Mouse (Mus musculus): ENCODE measurements around the gene Lgals3bp. TPM values are rescaled to one million over a fixed set of nuclear protein-coding genes. Genes with fewer than 3 reads are reported as not detected.

The Lgals3bp gene
- polyA plus RNA-seq, 1 experiment from 2014 or later: 2.8 TPM

DNA sequence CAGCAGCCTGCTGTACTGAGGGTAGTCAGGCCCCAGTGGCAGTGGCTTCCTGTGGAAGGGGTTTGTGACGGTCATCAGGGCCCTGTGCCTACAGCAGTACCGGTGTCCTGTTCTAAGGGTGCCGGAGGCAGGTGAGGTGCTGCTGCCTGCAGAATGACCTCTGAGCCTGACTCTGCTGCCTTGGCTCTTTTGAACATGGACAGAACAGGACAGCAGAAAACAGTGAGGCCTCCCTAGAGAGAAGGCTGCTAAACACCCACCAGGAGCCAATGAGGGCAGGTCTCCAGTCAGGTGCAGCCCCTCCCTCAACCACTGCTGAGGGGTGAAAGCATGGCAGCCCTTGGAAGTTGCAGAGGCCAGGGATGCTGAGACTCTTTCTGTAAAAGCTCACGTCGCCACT lies 4.6 kb upstream of the Lgals3bp start:
- WGBS: 95% methylated on average over 5 of the region's 5 CpGs
- Histone ChIP-seq H3K36me3 (ENCODE audit: control insufficient read depth, insufficient read depth) (peaks cover 9% of the 10 kb centered on the region; the same call in 1 of the 2 replicates), H3K27me3 (replicated peaks; ENCODE audit: control insufficient read depth, insufficient read depth, low read length) (no peaks in the 10 kb centered on the region), H3K9ac (replicated peaks; ENCODE audit: low read depth, low read length) (no peak overlapping the region), H3K27ac (ENCODE audit: low read length) (no peak overlapping the region), H3K4me1 (replicated peaks; ENCODE audit: control insufficient read depth, insufficient read depth, low read length) (no peaks in the 10 kb centered on the region), H3K9me3 (ENCODE audit: control insufficient read depth, low read length) (no peaks in the 10 kb centered on the region), H3K4me3 (replicated peaks; ENCODE audit: low read length) (no peak overlapping the region), H3K4me2 (ENCODE audit: low read length) (no peak overlapping the region)
- no peak for ATAC-seq

DNA sequence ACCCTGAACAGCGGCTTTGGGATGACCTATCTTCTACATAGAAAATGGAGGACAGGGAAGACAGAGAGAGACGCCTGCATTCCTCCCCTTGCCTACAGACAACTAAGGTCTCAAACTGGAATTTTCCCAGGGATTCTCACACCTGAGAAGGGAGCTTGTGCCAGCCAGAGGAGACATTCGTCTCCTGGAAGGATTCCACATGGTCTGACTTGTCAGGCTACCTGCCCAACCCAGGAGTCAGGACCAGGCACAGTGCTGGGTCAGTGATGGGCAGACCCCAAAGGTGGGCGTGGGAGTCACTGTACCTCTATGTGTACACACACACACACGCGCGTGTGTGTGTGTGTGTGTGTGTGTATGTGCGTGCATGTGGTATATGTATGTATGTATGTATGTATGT lies 3.4 kb upstream of the Lgals3bp start:
- H3K4me2 ChIP-seq (ENCODE audit: low read length): no peak overlapping the region
- H3K9me3 ChIP-seq (ENCODE audit: control insufficient read depth, low read length): no peaks in the 10 kb centered on the region
- no peaks in the 10 kb centered on the region for H3K27me3 ChIP-seq (replicated peaks; ENCODE audit: control insufficient read depth, insufficient read depth, low read length)
- no peak overlapping the region for H3K9ac ChIP-seq (replicated peaks; ENCODE audit: low read depth, low read length)
- H3K36me3 ChIP-seq (ENCODE audit: control insufficient read depth, insufficient read depth): peaks cover 5% of the 10 kb centered on the region; the same call in 1 of the 2 replicates
- no peak for ATAC-seq
- H3K27ac ChIP-seq (ENCODE audit: low read length): no peak overlapping the region
- WGBS: 93% methylated on average over 8 of the region's 8 CpGs
- H3K4me1 ChIP-seq (replicated peaks; ENCODE audit: control insufficient read depth, insufficient read depth, low read length): no peaks in the 10 kb centered on the region
- H3K4me3 ChIP-seq (replicated peaks; ENCODE audit: low read length): no peak overlapping the region

DNA sequence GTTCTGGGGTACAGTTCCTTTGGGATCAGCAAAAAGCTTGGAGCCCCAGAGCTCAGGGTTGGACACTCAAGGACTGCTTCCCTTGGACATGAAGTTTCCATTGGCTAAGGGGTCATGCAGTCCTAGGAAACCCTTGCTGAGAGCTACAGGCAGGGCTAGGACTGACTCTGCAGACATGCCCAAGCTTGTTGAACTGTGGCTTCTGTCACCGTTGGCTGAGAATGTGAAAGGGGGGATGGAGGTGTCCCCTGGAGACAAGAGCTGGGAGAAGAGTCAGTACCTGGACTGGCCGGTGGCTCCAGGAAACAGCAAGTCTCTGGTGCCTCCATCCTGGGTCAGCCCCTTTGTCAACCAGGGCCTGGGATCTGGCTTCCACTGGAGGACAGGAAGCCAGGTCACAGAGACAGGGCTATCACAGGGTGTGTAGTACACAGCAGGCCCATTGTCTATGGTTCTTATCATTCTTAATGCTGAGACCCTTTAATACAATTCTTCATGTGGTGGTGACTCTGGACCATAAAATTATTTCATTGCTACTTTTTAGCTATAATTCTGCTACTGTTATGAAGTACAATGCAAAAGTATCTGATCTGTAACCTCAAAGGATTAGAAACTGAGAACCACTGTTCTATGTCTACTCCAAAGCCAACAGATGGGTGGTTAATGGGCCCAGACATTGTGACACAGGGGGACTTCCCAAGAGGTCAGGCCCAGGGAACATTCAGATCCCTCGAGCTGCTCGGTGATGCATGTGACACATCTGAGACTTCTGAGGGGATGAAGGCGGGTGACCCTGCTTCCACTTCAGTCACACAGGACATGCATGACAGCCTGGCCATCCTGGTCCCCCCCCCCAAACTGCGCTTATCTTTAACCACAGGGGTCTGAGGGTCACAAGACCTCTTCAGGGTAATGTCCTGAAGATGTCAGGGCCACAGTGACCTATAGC lies 2.3 kb upstream of the Lgals3bp start:
- ATAC-seq: no peak
- Histone ChIP-seq H3K27me3 (replicated peaks; ENCODE audit: control insufficient read depth, insufficient read depth, low read length) (no peaks in the 10 kb centered on the region), H3K4me3 (replicated peaks; ENCODE audit: low read length) (no peak overlapping the region), H3K9ac (replicated peaks; ENCODE audit: low read depth, low read length) (no peak overlapping the region), H3K4me2 (ENCODE audit: low read length) (no peak overlapping the region), H3K36me3 (ENCODE audit: control insufficient read depth, insufficient read depth) (0 out of 2 replicates have a peak, but pooled peaks cover 3% of the 10 kb centered on the region), H3K9me3 (ENCODE audit: control insufficient read depth, low read length) (no peaks in the 10 kb centered on the region), H3K4me1 (replicated peaks; ENCODE audit: control insufficient read depth, insufficient read depth, low read length) (no peaks in the 10 kb centered on the region), H3K27ac (ENCODE audit: low read length) (no peak overlapping the region)
- WGBS: 81% methylated on average over 6 of the region's 6 CpGs

DNA sequence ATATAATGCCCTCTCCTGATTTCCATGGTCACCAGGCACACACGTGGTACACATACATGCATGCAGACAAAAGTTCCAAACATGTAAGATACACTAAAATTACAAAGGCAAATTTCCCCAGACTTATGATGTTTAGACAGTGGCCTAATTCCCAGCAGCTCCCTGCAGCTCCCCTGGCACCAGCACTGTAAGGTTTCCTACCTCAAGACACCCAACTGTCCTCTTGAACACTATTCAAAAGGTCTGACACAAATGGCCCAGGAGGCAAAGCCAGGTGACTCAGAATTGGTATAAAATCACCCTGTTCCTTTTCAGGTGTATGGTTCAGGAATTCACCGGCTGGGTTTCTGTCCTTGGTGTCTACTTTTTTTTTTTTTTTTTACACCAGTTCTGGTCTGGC lies 1.3 kb upstream of the Lgals3bp start:
- 92% methylated on average over 2 of the region's 2 CpGs for WGBS
- no peak for ATAC-seq
- 0 out of 2 replicates have a peak, but pooled peaks cover 3% of the 10 kb centered on the region for H3K36me3 ChIP-seq (ENCODE audit: control insufficient read depth, insufficient read depth)
- H3K4me2 ChIP-seq (ENCODE audit: low read length): no peak overlapping the region
- no peaks in the 10 kb centered on the region for H3K27me3 ChIP-seq (replicated peaks; ENCODE audit: control insufficient read depth, insufficient read depth, low read length)
- no peak overlapping the region for H3K9ac ChIP-seq (replicated peaks; ENCODE audit: low read depth, low read length)
- no peaks in the 10 kb centered on the region for H3K9me3 ChIP-seq (ENCODE audit: control insufficient read depth, low read length)
- H3K27ac ChIP-seq (ENCODE audit: low read length): no peak overlapping the region
- H3K4me3 ChIP-seq (replicated peaks; ENCODE audit: low read length): no peak overlapping the region
- H3K4me1 ChIP-seq (replicated peaks; ENCODE audit: control insufficient read depth, insufficient read depth, low read length): no peaks in the 10 kb centered on the region

DNA sequence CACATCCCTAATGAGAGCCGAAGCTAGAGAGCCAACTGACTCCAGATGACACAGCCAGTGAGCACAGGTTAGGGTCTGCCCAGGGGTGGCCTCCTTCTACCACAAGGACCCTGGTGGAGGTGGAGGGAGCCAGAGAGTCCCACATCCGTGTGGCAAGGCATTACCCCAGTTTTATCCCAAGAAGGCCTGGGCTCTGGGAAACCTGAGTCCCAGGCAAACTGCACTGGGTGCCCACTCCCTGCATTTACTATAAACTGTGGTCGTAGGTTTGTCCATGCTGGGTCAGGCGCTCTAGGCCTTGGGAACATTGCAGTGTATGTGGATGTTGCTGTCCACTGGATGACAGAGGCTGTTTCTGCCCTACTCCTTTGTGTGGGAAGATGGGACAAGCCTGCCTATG lies 697 bp downstream of the Lgals3bp start:
- no peak overlapping the region for H3K9ac ChIP-seq (replicated peaks; ENCODE audit: low read depth, low read length)
- no peaks in the 10 kb centered on the region for H3K9me3 ChIP-seq (ENCODE audit: control insufficient read depth, low read length)
- H3K4me3 ChIP-seq (replicated peaks; ENCODE audit: low read length): no peak overlapping the region
- H3K4me1 ChIP-seq (replicated peaks; ENCODE audit: control insufficient read depth, insufficient read depth, low read length): no peaks in the 10 kb centered on the region
- 84% methylated on average over 4 of the region's 4 CpGs for WGBS
- ATAC-seq: no peak
- no peaks in the 10 kb centered on the region for H3K27me3 ChIP-seq (replicated peaks; ENCODE audit: control insufficient read depth, insufficient read depth, low read length)
- no peak overlapping the region for H3K27ac ChIP-seq (ENCODE audit: low read length)
- H3K36me3 ChIP-seq (ENCODE audit: control insufficient read depth, insufficient read depth): no peaks in the 10 kb centered on the region
- no peak overlapping the region for H3K4me2 ChIP-seq (ENCODE audit: low read length)

DNA sequence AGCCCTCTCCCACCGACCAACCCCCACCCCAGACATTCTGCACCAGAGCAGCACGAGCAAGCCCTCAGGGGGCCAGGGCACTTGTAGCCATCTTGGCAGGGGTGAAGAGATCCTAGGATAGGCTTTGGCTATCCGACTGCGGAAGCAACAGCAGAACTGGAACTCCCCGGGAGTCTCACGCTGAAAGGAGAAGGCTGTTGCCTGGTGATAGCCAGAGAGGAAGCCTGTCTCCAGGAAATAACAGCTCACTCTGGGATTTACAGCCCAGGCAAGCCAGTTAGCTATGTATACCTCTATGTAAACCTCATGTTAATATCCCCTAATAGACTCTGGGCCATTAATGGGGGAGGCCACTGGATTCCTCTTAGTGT lies 1.3 kb downstream of the Lgals3bp start:
- H3K27ac ChIP-seq (ENCODE audit: low read length): no peak overlapping the region
- no peaks in the 10 kb centered on the region for H3K27me3 ChIP-seq (replicated peaks; ENCODE audit: control insufficient read depth, insufficient read depth, low read length)
- no peaks in the 10 kb centered on the region for H3K4me1 ChIP-seq (replicated peaks; ENCODE audit: control insufficient read depth, insufficient read depth, low read length)
- H3K9ac ChIP-seq (replicated peaks; ENCODE audit: low read depth, low read length): no peak overlapping the region
- H3K4me3 ChIP-seq (replicated peaks; ENCODE audit: low read length): no peak overlapping the region
- no peak overlapping the region for H3K4me2 ChIP-seq (ENCODE audit: low read length)
- no peak for ATAC-seq
- H3K36me3 ChIP-seq (ENCODE audit: control insufficient read depth, insufficient read depth): no peaks in the 10 kb centered on the region
- H3K9me3 ChIP-seq (ENCODE audit: control insufficient read depth, low read length): no peaks in the 10 kb centered on the region
- 58% methylated on average over 6 of the region's 6 CpGs for WGBS

DNA sequence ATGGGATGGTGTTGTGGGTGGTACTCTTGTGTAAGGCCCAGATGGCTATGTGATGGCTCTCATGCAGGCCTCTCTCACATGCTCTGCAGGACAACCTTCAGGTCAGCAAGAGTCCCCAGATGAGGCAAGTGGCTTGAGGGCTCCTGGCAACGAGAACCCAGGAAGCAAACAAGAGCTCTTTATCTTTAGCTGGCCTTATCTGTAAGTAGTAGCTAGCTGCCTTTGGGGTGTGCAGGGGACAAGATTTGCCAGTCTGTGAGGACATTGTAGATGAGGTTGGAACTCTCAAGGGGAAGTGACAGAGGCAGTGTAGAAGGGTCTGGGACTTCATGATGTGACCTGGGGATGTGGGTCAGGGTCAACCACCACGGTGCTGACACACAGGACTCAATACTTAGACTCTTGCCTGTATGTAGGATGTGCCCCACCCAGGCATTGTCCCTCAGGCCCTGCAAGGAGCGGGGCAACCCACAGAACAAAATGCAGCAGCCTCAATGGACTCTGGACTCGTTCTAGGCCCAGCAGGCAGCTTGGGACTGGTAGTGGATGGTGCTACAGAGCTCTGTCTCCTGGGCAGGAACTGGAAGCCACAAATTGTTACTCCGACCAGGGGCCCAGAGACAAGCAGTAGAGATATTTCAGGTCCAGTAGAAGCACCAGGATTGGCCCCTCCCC lies 1.9 kb downstream of the Lgals3bp start:
- WGBS: 81% methylated on average over 5 of the region's 5 CpGs
- no peak for ATAC-seq
- no peaks in the 10 kb centered on the region for H3K9me3 ChIP-seq (ENCODE audit: control insufficient read depth, low read length)
- H3K36me3 ChIP-seq (ENCODE audit: control insufficient read depth, insufficient read depth): no peaks in the 10 kb centered on the region
- H3K4me2 ChIP-seq (ENCODE audit: low read length): no peak overlapping the region
- no peaks in the 10 kb centered on the region for H3K27me3 ChIP-seq (replicated peaks; ENCODE audit: control insufficient read depth, insufficient read depth, low read length)
- H3K4me1 ChIP-seq (replicated peaks; ENCODE audit: control insufficient read depth, insufficient read depth, low read length): no peaks in the 10 kb centered on the region
- H3K4me3 ChIP-seq (replicated peaks; ENCODE audit: low read length): no peak overlapping the region
- H3K9ac ChIP-seq (replicated peaks; ENCODE audit: low read depth, low read length): no peak overlapping the region
- no peak overlapping the region for H3K27ac ChIP-seq (ENCODE audit: low read length)

DNA sequence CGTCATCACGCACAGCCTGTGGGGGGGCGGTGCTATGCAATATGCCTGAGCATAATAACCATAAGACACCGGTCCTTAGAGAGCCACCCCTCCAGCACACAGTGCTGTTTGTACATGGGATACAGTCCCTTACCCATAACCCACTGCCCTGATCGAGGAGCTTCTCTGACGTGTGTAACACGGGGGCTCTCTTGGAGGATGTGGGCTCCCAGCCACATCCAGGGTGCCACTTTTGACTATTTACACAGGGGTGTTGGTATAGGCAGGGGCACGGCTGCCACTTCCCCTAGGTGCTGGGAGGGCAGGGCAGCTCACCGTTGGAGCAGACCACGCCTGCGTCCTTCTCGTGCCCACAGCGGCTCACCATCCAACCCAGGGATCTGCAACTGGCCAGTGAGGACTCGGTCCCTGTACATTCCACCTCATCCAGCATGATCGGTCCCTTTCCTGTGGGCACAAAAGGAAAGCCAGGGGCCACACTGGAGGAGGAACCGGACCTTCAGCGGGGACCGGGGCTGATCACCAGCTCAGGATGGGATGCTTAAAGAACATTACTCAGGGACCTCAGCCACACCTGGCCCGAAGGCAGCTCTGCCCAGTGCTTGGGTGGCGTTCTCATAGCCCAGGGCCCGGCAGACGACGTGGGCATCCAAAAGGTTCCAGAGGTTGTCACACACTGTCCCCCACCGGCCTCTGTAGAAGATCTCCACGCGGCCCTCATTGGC lies 3.9 kb downstream of the Lgals3bp start:
- WGBS: 92% methylated on average over 26 of the region's 26 CpGs
- H3K9ac ChIP-seq (replicated peaks; ENCODE audit: low read depth, low read length): no peak overlapping the region
- no peaks in the 10 kb centered on the region for H3K4me1 ChIP-seq (replicated peaks; ENCODE audit: control insufficient read depth, insufficient read depth, low read length)
- no peaks in the 10 kb centered on the region for H3K36me3 ChIP-seq (ENCODE audit: control insufficient read depth, insufficient read depth)
- H3K27ac ChIP-seq (ENCODE audit: low read length): no peak overlapping the region
- H3K27me3 ChIP-seq (replicated peaks; ENCODE audit: control insufficient read depth, insufficient read depth, low read length): no peaks in the 10 kb centered on the region
- H3K4me2 ChIP-seq (ENCODE audit: low read length): no peak overlapping the region
- ATAC-seq: no peak
- no peaks in the 10 kb centered on the region for H3K9me3 ChIP-seq (ENCODE audit: control insufficient read depth, low read length)
- H3K4me3 ChIP-seq (replicated peaks; ENCODE audit: low read length): no peak overlapping the region

DNA sequence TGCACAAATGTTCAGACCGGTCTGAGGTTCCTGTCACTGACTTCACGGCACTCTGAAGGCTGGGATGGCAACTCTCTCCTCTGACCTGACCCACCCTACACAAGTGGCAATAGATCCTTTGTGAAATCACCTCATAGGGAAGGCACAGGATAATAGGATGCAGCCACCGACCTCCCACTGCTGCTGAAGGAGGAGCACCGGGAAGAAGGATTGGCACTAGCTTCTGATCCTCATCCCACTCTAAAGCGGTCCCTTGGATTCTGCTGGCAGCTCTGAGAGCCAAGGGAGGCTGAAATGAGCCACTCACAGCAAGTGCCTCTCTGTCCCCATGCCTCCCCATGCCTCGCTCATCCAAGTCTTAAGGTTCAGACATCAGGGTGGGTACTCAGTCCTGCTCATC lies 7.4 kb downstream of the Lgals3bp start:
- ATAC-seq: no peak
- no peak overlapping the region for H3K9ac ChIP-seq (replicated peaks; ENCODE audit: low read depth, low read length)
- no peaks in the 10 kb centered on the region for H3K36me3 ChIP-seq (ENCODE audit: control insufficient read depth, insufficient read depth)
- no peak overlapping the region for H3K27ac ChIP-seq (ENCODE audit: low read length)
- no peak overlapping the region for H3K4me2 ChIP-seq (ENCODE audit: low read length)
- H3K4me1 ChIP-seq (replicated peaks; ENCODE audit: control insufficient read depth, insufficient read depth, low read length): no peaks in the 10 kb centered on the region
- 55% methylated on average over 6 of the region's 6 CpGs for WGBS
- no peaks in the 10 kb centered on the region for H3K9me3 ChIP-seq (ENCODE audit: control insufficient read depth, low read length)
- no peaks in the 10 kb centered on the region for H3K27me3 ChIP-seq (replicated peaks; ENCODE audit: control insufficient read depth, insufficient read depth, low read length)
- no peak overlapping the region for H3K4me3 ChIP-seq (replicated peaks; ENCODE audit: low read length)

All from forebrain, embryonic 16.5 days (tissue).